22 mouse cellular contexts compared by ENCODE assay signal in genomic region chr6:86871783-86872182, GRCm38 (mm10). TPM values are rescaled to one million over a fixed set of nuclear protein-coding genes. Genes with fewer than 3 reads are reported as not detected.
A peak's percentile ranks its signal among the peaks of the same experiment; 100 is the strongest.
DNase-seq lines count a peak whose midpoint lies in the region; ATAC-seq and TF ChIP-seq lines count a peak whose summit lies in the region.
"Had no signal": no experiment of that assay in that cellular context is flagged by ENCODE, and none has a peak within 500 bp of the region (broad histone marks: within the 10 kb centered on the region; RNA-seq: fewer than 3 reads in every experiment).

No protein-coding gene starts in this region.

- DNase-seq in lung, postnatal 0 days (ENCODE audit: low spot score) = peak; percentile 29
- no peak for DNase-seq in lung, postnatal 25 days (ENCODE audit: low spot score)
- DNase-seq in B cell, adult 2 months = peak; percentile 68 to 69
- DNase-seq in naive thymus-derived CD4-positive, alpha-beta T cell, adult 2 months (ENCODE audit: low read depth) = peak; percentile 58
- no peak for DNase-seq in cerebellum, adult 11-12 months
- no peak for DNase-seq in adrenal gland, adult 8-10 months
- no peak for DNase-seq in liver, postnatal 0 days
- DNase-seq: adrenal gland, postnatal 36 days; cerebellum, postnatal 10 days; embryo, embryonic 11 days; gastrocnemius, postnatal 10 days; heart, postnatal 14 days; kidney, postnatal 10 days; lung, postnatal 10 days had no signal

- H3K4me3 ChIP-seq in lung, postnatal 0 days (ENCODE audit: low read depth, low read length) = no peak overlapping the region
- H3K4me3 ChIP-seq in liver, postnatal 0 days (ENCODE audit: low read depth, low read length) = no peak overlapping the region
- H3K4me3 ChIP-seq: layer of hippocampus, adult 2 months; limb, embryonic 13.5 days; neural tube, embryonic 13.5 days had no signal

- H3K9me3 ChIP-seq in lung, postnatal 0 days (ENCODE audit: low read length) = no peaks in the 10 kb centered on the region
- no peaks in the 10 kb centered on the region for H3K9me3 ChIP-seq in liver, postnatal 0 days (ENCODE audit: low read length)
- H3K9me3 ChIP-seq: G1E; limb, embryonic 13.5 days; neural tube, embryonic 13.5 days had no signal

- peaks cover 6% of the 10 kb centered on the region; the same call in 1 of the 2 replicates for H3K4me1 ChIP-seq in lung, postnatal 0 days (ENCODE audit: insufficient read depth, low read depth, low read length)
- H3K4me1 ChIP-seq in liver, postnatal 0 days (ENCODE audit: insufficient read depth) = peaks cover 24% of the 10 kb centered on the region

- H3K27me3 ChIP-seq in lung, postnatal 0 days (replicated peaks; ENCODE audit: insufficient read depth, low read length) = no peaks in the 10 kb centered on the region
- H3K27me3 ChIP-seq in liver, postnatal 0 days (ENCODE audit: insufficient read depth, low read length) = no peaks in the 10 kb centered on the region
- H3K27me3 ChIP-seq: limb, embryonic 13.5 days; neural tube, embryonic 13.5 days had no signal

- no peak overlapping the region for H3K4me2 ChIP-seq in lung, postnatal 0 days (replicated peaks; ENCODE audit: low read depth, low read length)
- H3K4me2 ChIP-seq in liver, postnatal 0 days (ENCODE audit: low read depth, low read length) = no peak overlapping the region
- H3K4me2 ChIP-seq: hindbrain, embryonic 14.5 days; limb, embryonic 13.5 days; neural tube, embryonic 13.5 days had no signal

- TF ChIP-seq CTCF in lung, postnatal 0 days (IDR thresholded peaks at IDR 0.05) = no peak
- TF ChIP-seq CTCF in liver, postnatal 0 days (IDR thresholded peaks at IDR 0.05; ENCODE audit: low read depth) = no peak

- no peak for TF ChIP-seq EP300 in lung, postnatal 0 days (IDR thresholded peaks at IDR 0.05)
- TF ChIP-seq EP300 in liver, postnatal 0 days (IDR thresholded peaks at IDR 0.05; ENCODE audit: low read depth) = no peak

- H3K36me3 ChIP-seq in lung, postnatal 0 days (ENCODE audit: insufficient read depth, low read length) = no peaks in the 10 kb centered on the region
- no peaks in the 10 kb centered on the region for H3K36me3 ChIP-seq in liver, postnatal 0 days (replicated peaks; ENCODE audit: insufficient read depth, low read length)
- H3K36me3 ChIP-seq: neural tube, embryonic 13.5 days had no signal

- ATAC-seq in lung, postnatal 0 days = no peak
- peak; percentile 60 for ATAC-seq in activated CD4-positive, CD25-positive, alpha-beta regulatory T cell, adult 4 months
- no peak for ATAC-seq in liver, postnatal 0 days
- ATAC-seq: intestine, postnatal 0 days had no signal

- H3K27ac ChIP-seq in lung, postnatal 0 days (ENCODE audit: low read length) = no peak overlapping the region
- H3K27ac ChIP-seq in liver, postnatal 0 days (ENCODE audit: low read depth) = no peak overlapping the region
- H3K27ac ChIP-seq: hindbrain, embryonic 14.5 days; layer of hippocampus, adult 2 months; limb, embryonic 13.5 days; liver, embryonic 14.5 days; neural tube, embryonic 13.5 days had no signal

- no peak overlapping the region for H3K9ac ChIP-seq in lung, postnatal 0 days (replicated peaks; ENCODE audit: low read depth)
- no peak overlapping the region for H3K9ac ChIP-seq in liver, postnatal 0 days (replicated peaks)
- H3K9ac ChIP-seq: hindbrain, embryonic 14.5 days; limb, embryonic 13.5 days; liver, embryonic 14.5 days; neural tube, embryonic 13.5 days had no signal

- 75% methylated on average over 10 of the region's 10 CpGs for WGBS in lung, postnatal 0 days
- WGBS in liver, postnatal 0 days (ENCODE audit: insufficient replicate concordance) = 72% methylated on average over 10 of the region's 10 CpGs

RNA-seq across cellular contexts. Expression of gene Aak1, which starts 22.5 kb away (rescaled TPM):
- 5.5 and 6.3 TPM in 2 replicates for polyA plus RNA-seq in lung, postnatal 0 days (2015; fragmentation: Nextera tagmentation; extraction: Ambion mirVana)
- 10 to 100 TPM; 20.8 to 23.4 TPM for polyA plus RNA-seq in activated CD4-positive, CD25-positive, alpha-beta regulatory T cell, adult 4 months (2017; shearing (Covaris generic))
- 100 to 1,000 TPM; 129 to 147 (median 132) TPM for total RNA-seq in adrenal gland, adult 8-10 months (2022)
- polyA plus RNA-seq in liver, postnatal 0 days (2015; fragmentation: Nextera tagmentation; extraction: Ambion mirVana) = 1.9 and 2.2 TPM in 2 replicates

Comparison
In these comparisons a context has a peak if more than half of its experiments do, and no peak if none do; other contexts are left out.
1. DNase-seq: peak in lung, postnatal 0 days (single experiment), B cell, adult 2 months (2 of 2) and naive thymus-derived CD4-positive, alpha-beta T cell, adult 2 months (single experiment); none in lung, postnatal 25 days (single experiment), cerebellum, adult 11-12 months (single experiment), adrenal gland, adult 8-10 months (single experiment) and liver, postnatal 0 days (single experiment).